Mouse (Mus musculus): Measurements from ENCODE around the gene Serpina7. TPM values are rescaled to one million over a fixed set of nuclear protein-coding genes. Genes with fewer than 3 reads are reported as not detected.

Serpina7 gene
- polyA plus RNA-seq, 1 experiment from 2014 or later = 0.24 TPM

Other genes starting within 250 kb of the Serpina7 start
- gene Nrk, start 170.8 kb downstream of the Serpina7 start, polyA plus RNA-seq (2016; fragmentation: Nextera tagmentation; extraction: Ambion mirVana) = 57.6 and 59.9 TPM in 2 replicates
- not detected in 2 replicates for gene 4930513O06Rik, start 1.0 kb upstream of the Serpina7 start, polyA plus RNA-seq (2016; fragmentation: Nextera tagmentation; extraction: Ambion mirVana)
- not detected in 2 replicates for gene 4933428M09Rik, start 94.0 kb upstream of the Serpina7 start, polyA plus RNA-seq (2016; fragmentation: Nextera tagmentation; extraction: Ambion mirVana)
- gene Mum1l1, start 124.8 kb upstream of the Serpina7 start, polyA plus RNA-seq (2016; fragmentation: Nextera tagmentation; extraction: Ambion mirVana) = 38.8 and 46.4 TPM in 2 replicates
- 0.22 and 0.52 TPM in 2 replicates for gene Trap1a, start 248.4 kb upstream of the Serpina7 start, polyA plus RNA-seq (2016; fragmentation: Nextera tagmentation; extraction: Ambion mirVana)